Mouse (Mus musculus) embryonic facial prominence, embryonic 14.5 days (tissue): ENCODE data around the gene Rhbg. TPM values are rescaled to one million over a fixed set of nuclear protein-coding genes. Genes with fewer than 3 reads are reported as not detected.
"Not testable (repeated sequence)": the region's sequence is repeated elsewhere in the genome, so short reads cannot be mapped to it uniquely, and the experiment has no call there.

Experiments
- ATAC-seq: fragments of 200-750 bp; cut with Nextera tagmentation; 2 replicates; pipeline ENCODE4 v1.8.0; 2017; ENCODE audit warnings: low read depth, moderate number of reproducible peaks, moderate TSS enrichment
- DNase-seq: peaks from one replicate; pipeline ENCODE4 v3.0.0-alpha.2; 2015; ENCODE audit warnings: low spot score
- H3K27ac ChIP-seq: fragments of 300-500 bp; sonication (generic); replicated peaks from 2 replicates; pipeline ENCODE4 v1.5.1; 2014; ENCODE audit warnings: low read depth, mild to moderate bottlenecking, low read length, moderate library complexity
- H3K27me3 ChIP-seq: fragments of 300-500 bp; sonication (generic); replicated peaks from 2 replicates; pipeline ENCODE4 v1.6.1; 2014; ENCODE audit warnings: low read length; ENCODE audit not compliant: control insufficient read depth, insufficient read depth
- H3K36me3 ChIP-seq: fragments of 300-500 bp; sonication (generic); 2 replicates; pipeline ENCODE4 v1.6.1; 2014; ENCODE audit warnings: low read length, mixed read lengths; ENCODE audit not compliant: control insufficient read depth, insufficient read depth
- H3K4me1 ChIP-seq: fragments of 300-500 bp; sonication (generic); 2 replicates; pipeline ENCODE4 v1.6.1; 2014; ENCODE audit warnings: antibody characterized with exemption, low read length; ENCODE audit not compliant: control insufficient read depth, insufficient read depth
- H3K4me2 ChIP-seq: fragments of 300-500 bp; sonication (generic); 2 replicates; pipeline ENCODE4 v1.6.1; 2014; ENCODE audit warnings: low read depth, mild to moderate bottlenecking, low read length, moderate library complexity, mixed read lengths
- H3K4me3 ChIP-seq: fragments of 300-500 bp; sonication (generic); 2 replicates; pipeline ENCODE4 v1.5.1; 2014; ENCODE audit warnings: low read depth, mild to moderate bottlenecking, low read length
- H3K9ac ChIP-seq: fragments of 300-500 bp; sonication (generic); 2 replicates; pipeline ENCODE4 v1.6.1; 2014; ENCODE audit warnings: low read depth, mild to moderate bottlenecking, low read length, moderate library complexity, mixed read lengths
- H3K9me3 ChIP-seq: fragments of 300-500 bp; sonication (generic); 2 replicates; pipeline ENCODE4 v1.6.1; 2016; ENCODE audit warnings: low read length; ENCODE audit not compliant: control insufficient read depth
- WGBS: fragments of 180-500 bp; shearing (Covaris S2); extraction: QIAGEN DNeasy Blood & Tissue Kit; methylation state at CpG from one replicate; pipeline ENCODE4 v1.1.7; 2014; 5-methylcytosine and 5-hydroxymethylcytosine counted together
- polyA plus RNA-seq: library from polyadenylated mRNA; unstranded; fragments of >200 nt; fragmentation: Nextera tagmentation; extraction: Ambion mirVana; gene quantifications from 2 replicates; pipeline ENCODE4 v1.2.1, GENCODE M21; 2014

Rhbg gene
- polyA plus RNA-seq, 1 experiment from 2014 or later, result 4.1 TPM

DNA sequence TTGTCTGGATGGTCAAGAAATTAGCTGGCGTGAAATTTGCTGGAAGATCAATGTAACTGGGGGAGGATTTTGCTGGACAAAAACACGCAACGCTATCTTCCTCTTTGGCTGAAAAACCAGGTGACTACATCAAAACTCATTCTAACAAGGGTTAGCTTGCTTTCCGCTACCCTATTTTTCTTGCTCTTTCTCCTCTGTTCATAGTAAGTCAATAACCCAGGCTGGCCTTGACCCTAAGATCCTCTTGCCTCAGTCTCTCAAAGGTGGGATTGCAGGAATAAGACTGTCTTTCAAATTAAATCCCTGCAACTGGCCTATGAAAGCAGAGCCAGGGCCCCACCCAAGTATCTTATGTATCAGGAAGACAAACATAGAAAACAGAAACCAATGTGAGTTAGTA is 32.6 kb upstream of the Rhbg start, which contains the start of gene Gm38392:
Gene Gm38392 (minus strand): TSS at position 101 of the 400 bp plus-strand sequence.
- Histone ChIP-seq H3K9me3 (no peaks in the 10 kb centered on the region), H3K27me3 (no peaks in the 10 kb centered on the region), H3K4me2 (no peak within 1 kb of the TSS), H3K4me3 (no peak within 1 kb of the TSS), H3K36me3 (no peaks in the 10 kb centered on the region), H3K27ac (no peak within 1 kb of the TSS), H3K4me1 (no peaks in the 10 kb centered on the region), H3K9ac (no peak within 1 kb of the TSS)
- DNase-seq (no peak), ATAC-seq (no peak)
- 91% methylated on average over 4 of the region's 4 CpGs for WGBS

DNA sequence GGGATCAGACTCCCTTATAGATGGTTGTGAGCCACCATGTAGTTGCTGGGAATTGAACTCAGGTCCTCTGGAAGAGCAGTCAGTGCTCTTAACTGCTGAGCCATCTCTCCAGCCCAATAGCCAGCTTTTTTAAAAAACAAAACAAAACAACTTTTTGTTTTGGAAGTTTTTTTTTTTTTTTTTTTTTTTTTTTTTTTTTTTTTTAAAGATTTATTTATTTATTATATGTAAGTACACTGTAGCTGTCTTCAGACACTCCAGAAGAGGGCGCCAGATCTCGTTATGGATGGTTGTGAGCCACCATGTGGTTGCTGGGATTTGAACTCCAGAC is 31.0 kb upstream of the Rhbg start:
- DNase-seq, H3K4me3 ChIP-seq, H3K9ac ChIP-seq, ATAC-seq, H3K9me3 ChIP-seq, H3K36me3 ChIP-seq, H3K27me3 ChIP-seq, H3K4me1 ChIP-seq, H3K4me2 ChIP-seq, H3K27ac ChIP-seq: not testable (repeated sequence)
- WGBS, result no CpG with 5 or more reads among the region's 2 CpGs

DNA sequence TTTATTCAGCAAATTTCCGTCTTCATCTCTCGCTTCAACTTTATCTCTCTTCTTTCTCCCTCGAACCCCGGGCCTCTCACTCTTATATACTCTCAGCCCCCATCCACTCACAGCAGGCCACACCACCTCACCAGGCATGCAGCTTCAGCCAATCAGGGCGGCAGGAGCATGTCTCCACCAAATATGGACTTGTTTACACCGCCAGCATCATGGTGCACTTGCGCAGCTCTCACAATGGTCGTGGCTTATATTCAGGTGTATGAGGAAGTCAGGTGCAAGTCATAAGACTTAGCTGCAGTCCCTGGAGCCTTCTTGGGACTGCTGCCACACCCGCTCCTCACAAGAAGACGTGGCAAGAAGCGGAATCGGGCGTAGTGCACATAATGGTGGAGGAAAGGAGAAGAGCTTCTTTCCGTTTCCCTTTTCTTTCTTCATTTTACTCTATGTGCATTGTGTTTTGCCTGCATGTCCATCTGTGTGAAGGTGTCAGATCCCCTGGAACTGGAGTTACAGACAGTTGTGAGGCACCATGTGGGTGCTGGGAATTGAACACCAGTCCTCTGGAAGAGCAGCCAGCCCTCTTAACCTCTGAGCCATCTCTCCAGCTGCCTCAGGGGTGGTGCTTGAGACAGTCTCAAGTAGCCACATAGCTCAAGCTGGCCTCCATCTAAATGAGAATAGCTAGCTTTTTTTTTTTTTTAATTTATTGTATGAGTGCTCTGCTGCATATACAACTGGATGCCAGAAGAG is 30.5 kb upstream of the Rhbg start:
- not testable (repeated sequence) for H3K27me3 ChIP-seq, H3K4me1 ChIP-seq, H3K27ac ChIP-seq, H3K9ac ChIP-seq, H3K9me3 ChIP-seq, H3K36me3 ChIP-seq, H3K4me2 ChIP-seq, ATAC-seq, DNase-seq, H3K4me3 ChIP-seq
- WGBS, result 93% methylated on average over 14 of the region's 14 CpGs

DNA sequence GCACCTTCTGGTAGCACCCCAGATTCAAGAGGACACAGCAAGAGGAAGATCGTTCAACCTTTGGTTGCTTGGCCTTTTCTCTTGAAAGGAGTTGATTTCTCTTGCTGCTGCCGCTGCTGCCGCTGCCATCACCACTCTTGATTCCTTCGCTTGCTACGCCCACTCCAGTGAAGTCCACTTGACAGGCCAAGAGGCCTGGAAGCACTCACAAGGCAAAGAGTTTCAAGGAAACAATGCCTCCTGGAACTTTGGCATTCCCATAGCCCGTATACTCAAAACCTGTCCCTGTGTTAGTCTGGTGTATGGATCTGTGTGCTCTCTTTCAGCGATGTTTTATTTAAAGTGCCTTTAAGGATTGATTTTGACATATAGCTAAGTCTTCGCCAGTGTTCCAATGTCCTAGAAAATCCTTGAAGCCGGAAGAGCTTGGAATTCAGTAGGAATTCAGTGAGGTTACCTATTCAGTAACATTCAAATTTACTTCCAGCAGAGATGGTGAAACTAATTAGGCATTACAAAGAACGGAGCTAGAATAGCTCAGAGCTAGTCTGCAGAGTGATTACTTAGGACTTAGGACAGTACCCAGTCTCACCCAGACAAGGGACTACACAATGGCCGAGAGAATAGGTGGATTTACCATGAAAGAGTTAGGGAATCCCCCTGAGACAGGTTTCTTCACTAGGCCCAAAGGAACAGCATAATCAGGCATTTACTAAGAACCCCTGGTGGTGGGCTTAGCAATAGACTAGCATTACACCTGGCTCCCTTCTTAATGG is 26.8 kb upstream of the Rhbg start:
- DNase-seq, H3K4me3 ChIP-seq: not testable (repeated sequence)

DNA sequence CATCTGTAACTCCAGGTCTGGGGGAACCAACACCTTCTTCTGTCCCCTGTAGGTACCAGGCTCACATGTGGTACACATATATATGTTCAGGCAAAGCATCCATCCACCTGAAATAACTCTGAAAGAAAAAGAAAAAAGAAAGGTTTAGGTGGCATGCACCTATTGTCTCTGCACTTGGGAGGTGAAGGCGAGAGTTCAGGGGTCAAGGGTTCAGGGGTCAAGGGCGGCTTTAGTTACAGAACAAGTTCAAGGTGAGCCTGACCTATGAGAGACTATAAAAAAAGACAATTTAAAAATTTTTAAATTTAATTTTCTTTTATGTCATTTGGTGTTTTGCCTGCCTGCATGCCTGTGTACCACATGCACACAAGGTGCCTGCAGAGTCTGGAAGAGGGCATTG is 25.5 kb upstream of the Rhbg start:
- H3K27me3 ChIP-seq, result no peaks in the 10 kb centered on the region
- no peak overlapping the region for H3K9ac ChIP-seq
- H3K9me3 ChIP-seq, result no peaks in the 10 kb centered on the region
- WGBS, result 89% methylated on average over 2 of the region's 2 CpGs
- H3K4me1 ChIP-seq, result no peaks in the 10 kb centered on the region
- DNase-seq (no peak), ATAC-seq (no peak)
- no peak overlapping the region for H3K4me3 ChIP-seq
- no peak overlapping the region for H3K27ac ChIP-seq
- no peak overlapping the region for H3K4me2 ChIP-seq
- H3K36me3 ChIP-seq, result no peaks in the 10 kb centered on the region

More for the DNA sequence above, 26.8 kb upstream of the Rhbg start:
- not testable (repeated sequence) for ATAC-seq, H3K4me2 ChIP-seq, H3K9ac ChIP-seq, H3K4me1 ChIP-seq, H3K27ac ChIP-seq, H3K36me3 ChIP-seq, H3K9me3 ChIP-seq, H3K27me3 ChIP-seq
- 67% methylated on average over 11 of the region's 11 CpGs for WGBS

DNA sequence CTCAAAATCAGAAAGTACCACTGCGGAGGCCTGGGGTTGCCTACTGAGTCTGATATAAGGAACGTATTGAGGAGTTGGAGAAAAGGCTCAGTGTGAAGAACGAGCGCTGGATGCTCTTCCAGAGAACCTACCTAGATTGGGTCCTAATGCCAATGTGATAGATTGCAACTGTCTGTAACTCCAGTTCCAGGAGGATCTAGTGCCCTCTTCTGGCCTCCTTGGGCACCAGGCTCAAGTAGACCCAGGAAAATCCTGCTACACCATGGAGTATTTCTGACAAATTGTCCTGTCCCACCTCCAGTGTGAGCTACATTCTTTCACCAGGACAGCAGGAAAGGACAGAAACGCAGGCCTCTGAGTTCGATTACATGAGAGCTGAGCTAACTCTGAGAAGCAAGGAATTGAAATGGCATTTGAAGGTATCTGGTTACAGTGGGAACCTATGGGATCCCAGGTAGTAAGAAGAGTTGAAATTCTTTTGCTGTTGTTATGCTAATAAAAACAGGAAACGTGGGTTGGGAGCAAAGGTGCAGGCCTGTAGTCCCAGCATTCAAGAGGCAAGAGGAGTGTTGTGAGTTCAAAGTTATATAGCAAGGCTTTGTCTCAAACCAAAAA is 22.1 kb upstream of the Rhbg start:
- Histone ChIP-seq H3K9ac (no peak overlapping the region), H3K4me1 (no peaks in the 10 kb centered on the region), H3K4me3 (no peak overlapping the region), H3K27me3 (no peaks in the 10 kb centered on the region), H3K27ac (no peak overlapping the region), H3K36me3 (no peaks in the 10 kb centered on the region), H3K9me3 (no peaks in the 10 kb centered on the region), H3K4me2 (no peak overlapping the region)
- 39% methylated on average over 7 of the region's 7 CpGs for WGBS
- ATAC-seq (no peak), DNase-seq (peak; percentile 28)

DNA sequence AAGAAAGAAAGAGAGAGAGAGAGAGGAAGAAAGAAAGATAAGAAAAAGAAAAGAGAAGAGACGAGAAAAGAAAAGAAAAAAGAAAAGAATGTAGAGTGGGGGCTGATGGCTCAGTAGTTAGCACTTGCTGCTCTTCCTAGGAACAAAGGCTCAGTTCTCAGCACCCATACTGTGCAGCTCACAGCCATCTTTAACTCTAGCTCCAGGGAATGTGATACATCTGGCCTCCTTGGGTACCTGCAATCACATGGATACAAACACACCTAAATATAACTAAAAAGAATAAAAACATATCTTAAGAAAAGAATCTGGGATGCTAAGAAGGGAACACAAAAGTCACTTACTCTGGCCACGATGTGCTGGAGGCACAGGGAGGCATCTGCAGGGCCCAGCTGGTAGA is 21.6 kb upstream of the Rhbg start:
- Histone ChIP-seq H3K27me3 (no peaks in the 10 kb centered on the region), H3K36me3 (no peaks in the 10 kb centered on the region), H3K9ac (no peak overlapping the region), H3K4me3 (no peak overlapping the region), H3K4me2 (no peak overlapping the region), H3K27ac (no peak overlapping the region), H3K9me3 (no peaks in the 10 kb centered on the region), H3K4me1 (no peaks in the 10 kb centered on the region)
- DNase-seq (no peak), ATAC-seq (no peak)
- 85% methylated on average over 2 of the region's 2 CpGs for whole genome bisulfite sequencing

DNA sequence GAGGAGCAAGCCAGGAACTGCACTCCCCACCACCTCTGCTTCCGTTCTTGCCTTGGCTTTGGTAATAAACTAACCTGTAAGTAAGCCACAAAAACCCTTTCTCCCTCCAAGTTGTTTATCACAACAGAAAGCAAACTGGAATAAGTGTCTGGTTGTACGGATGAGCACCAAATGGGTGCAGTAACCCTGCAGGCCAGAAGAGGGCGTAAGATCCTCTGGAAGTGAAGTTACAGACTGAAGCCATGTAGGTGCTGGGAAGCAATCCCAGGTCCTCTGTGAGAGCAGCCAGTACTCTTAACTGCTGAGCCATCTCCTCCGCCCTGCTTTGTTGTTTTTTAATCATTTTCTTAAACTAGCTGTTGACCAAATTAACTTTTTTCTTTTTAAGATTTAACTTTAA is 19.5 kb upstream of the Rhbg start:
- WGBS, result 96% methylated on average over 4 of the region's 4 CpGs
- Histone ChIP-seq H3K4me2 (no peak overlapping the region), H3K4me1 (no peaks in the 10 kb centered on the region), H3K9ac (no peak overlapping the region), H3K9me3 (no peaks in the 10 kb centered on the region), H3K36me3 (no peaks in the 10 kb centered on the region), H3K27me3 (no peaks in the 10 kb centered on the region), H3K4me3 (no peak overlapping the region), H3K27ac (no peak overlapping the region)
- ATAC-seq (no peak), DNase-seq (no peak)
